Mouse (Mus musculus) spleen, embryonic (tissue): ENCODE results near the gene Nqo2.
"Not testable (repeated sequence)": the region's sequence is repeated elsewhere in the genome, so short reads cannot be mapped to it uniquely, and the experiment has no call there.

Source experiments
- CTCF ChIA-PET: fragments of 350-600 bp; sonication (Branson Sonifier 250); formaldehyde crosslinking; loops from one replicate; lab custom pipeline; 2022; lab: Charles Lee

The Nqo2 gene

DNA sequence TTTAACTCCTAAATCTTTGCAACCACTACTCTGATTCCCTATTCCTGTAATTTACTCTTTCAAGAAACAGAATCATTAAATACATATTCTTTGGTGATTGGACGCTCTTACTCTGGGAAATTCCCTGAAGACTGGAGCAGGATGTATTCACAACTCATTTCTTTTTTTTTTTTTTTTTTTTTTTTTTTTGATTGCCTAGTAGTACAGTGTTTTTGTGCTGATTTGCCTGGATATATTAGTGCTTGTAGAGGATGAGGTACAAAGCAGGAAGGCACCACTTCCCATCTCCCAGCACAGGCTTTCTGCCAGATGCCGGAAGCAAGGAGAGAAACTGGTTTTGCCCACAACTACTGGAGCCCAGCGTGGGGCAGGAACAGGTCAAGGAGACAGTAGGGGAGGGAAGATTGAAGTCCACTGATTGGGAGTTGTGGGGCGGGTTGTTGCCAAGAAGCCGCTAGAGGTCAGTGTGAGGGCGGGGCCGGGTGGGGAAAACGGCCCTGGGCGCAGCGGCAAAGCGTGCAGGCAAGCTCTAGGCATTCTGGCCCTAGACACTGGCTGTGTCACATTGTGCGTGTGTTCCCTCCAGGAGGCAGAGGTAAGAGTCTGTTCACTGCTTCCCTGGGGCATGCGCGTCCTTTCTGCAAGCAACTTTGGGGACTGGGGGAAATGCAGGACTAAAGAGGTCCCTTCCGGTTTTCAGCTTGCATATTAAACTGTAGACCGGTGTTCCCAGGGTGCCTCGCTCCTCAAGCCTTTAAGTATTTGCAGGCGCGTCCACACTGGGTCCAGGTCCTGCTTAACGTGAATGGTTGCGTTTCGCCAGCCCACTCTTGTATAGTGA lies at the start of gene Nqo2:
Nqo2 (plus strand) TSS at position 482 of the 841 bp plus-strand sequence.
- CTCF ChIA-PET = no interaction called here

DNA sequence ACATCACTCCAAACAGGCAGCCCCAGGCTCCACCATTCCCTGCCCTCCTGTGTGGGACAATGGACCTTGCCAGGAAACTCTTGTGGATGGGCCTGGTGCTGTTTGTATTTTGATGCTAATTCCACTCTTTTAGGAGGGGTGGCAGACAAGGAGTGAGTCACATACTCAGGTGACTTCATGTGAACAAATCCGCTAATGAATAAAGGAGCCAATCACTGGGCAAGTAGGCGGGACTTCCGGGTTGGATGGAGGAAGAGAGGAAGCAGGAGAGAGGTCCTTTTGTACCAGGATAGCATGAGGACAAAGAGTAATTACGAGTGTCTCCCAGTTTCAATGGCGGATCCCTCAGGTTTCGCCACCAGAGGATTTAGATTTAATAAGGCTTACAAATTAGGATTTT lies 43.4 kb upstream of the Nqo2 start:
- CTCF ChIA-PET = no interaction called here

DNA sequence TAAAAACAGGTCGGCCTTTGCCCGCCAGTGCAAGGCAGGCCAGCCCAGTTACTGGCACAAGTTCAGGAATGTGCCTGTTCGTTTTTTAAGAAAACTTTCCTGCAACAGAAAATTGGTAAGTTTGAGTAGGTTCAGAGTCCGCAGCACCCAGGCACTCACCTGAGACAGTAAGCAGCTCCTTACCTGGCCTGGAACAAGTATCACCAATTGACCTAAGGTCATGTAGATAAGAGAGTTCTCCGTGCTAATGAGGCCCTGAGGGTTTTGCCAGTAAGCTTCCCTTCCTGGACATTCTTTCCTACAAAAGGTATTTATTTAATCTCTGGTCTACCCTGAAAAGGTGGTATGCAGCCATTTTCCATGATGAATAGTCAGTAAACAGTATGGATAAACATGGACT lies 42.8 kb upstream of the Nqo2 start:
- CTCF ChIA-PET = no interaction called here

DNA sequence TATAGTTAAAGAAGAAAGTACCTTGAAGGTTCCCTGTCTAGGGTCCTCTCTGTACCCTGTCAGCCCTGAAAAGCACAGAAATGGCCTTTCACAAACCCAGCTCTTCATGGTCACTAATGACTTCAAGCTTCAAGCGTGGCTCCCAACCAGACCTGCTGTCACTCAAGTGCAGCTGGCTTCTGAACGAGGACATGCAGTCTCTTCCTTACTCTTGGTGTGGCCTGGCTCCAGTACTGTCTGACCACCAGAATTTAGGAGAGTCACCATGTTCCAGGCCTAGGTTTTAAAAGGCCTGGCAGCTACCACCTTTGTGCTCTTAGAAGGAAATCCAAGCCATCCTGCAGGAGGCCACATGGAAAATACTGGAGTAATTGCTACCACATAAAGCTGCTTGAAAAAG lies 34.2 kb upstream of the Nqo2 start:
- CTCF ChIA-PET = no interaction called here

DNA sequence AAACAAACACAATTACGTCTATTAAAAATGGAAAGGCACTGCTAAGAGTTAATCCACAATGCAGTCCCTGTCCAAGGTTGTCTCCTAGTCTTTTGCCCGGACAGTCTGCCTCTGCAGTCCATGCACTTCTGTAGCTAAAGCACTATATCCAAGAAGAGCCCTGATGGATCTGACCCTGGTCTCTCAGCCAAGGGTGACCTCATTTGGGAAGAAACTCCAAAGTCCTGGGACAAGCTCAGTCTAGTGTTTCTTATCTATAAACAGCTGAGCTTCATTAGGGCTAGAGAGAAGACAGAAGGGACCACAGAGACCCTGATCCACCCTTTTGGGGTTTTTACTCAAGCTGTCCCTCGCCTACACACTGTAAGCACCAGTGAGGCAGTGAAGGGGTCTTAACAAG lies 33.6 kb upstream of the Nqo2 start:
- CTCF ChIA-PET = no interaction called here

DNA sequence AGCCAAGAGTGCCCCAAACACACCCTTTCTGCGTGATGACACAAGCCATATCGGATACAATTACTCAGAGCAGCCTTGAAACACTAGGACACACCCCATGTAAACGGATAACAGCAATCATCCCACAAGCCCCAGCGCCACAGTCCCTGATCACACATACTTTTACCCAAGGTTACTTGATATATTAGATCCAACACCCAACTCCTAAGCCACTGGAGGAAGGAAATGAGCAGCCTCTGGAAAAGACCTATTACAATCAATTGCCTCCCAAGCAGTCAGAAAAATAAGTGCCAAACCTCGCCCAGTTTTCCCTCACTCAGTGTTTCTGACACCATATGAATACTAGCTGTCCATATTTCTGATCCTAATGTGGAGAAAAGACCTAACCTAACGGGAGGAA lies 29.7 kb upstream of the Nqo2 start:
- CTCF ChIA-PET = no interaction called here

DNA sequence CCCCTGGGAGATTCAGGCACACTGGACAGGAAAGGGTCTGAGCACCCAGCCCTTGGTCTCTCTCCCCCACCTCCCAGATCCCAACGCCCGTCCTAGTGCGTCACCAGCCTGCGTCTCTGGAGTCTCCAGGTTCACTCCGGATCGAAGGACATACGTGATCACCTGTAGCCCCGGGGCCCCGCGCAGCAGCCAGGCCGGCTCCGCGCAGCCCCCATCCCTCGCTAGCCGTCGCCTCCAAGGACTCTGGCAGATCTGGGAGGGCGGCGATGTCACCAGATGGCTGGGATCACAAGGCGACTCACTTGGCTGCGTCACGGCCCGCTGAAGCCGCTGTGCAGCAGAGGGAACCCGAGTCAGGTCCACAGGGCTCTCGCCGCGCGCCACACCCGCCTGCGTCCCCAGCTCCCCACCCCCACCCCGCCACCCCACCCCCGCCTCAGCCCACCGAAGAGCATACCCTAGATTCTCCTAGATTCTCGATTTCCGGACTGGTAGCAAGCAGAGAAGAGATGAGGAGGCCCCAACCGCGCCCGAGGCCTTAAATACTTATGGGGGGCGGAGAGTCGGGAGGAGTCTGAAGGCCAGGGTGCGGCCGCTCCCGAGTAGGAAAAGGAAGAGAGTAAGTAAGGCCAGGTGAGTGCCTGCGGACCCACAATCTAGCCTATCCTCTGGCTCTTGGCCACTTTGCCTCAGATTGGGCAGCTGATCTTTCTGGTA lies 28.9 kb upstream of the Nqo2 start:
- CTCF ChIA-PET = no interaction called here

DNA sequence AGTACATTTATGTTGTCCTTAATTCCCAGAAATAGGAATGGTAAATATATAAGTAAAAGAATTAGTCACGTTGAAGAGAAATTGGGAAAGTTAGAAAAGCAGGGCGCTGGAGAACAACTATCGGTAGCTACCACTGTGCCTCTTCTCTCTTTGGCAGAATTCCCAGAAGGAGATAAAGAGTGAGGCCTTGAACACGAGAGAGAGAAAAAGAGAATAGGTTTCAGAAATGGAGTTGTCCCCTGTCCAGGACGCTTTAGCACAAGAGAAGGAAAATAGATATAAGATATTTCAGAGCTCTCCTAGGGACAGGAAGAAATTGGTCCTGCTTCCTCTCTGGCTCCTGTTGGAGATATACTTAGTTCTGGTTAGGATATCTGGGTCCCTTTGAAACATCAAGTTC lies 27.3 kb upstream of the Nqo2 start:
- CTCF ChIA-PET = no interaction called here

DNA sequence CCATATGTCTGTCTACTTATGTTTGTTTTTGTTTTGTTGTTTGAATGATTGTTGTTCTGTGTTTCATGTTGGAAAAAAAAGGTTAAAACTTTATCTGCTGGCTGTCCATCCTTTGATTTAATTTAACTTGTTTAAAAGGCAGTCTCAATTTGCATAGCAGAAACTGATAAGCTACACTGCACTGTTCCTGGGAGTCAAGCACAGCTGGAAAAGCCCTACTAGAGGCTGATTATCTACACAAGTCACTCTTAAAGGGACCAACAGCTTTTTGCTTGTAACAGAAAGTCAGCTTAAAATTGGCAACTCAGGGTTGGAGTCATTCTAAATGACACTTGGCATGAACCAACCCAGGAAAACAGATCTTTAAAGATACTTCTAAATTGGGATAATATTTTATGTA lies 26.9 kb upstream of the Nqo2 start:
- CTCF ChIA-PET = not testable (repeated sequence)

DNA sequence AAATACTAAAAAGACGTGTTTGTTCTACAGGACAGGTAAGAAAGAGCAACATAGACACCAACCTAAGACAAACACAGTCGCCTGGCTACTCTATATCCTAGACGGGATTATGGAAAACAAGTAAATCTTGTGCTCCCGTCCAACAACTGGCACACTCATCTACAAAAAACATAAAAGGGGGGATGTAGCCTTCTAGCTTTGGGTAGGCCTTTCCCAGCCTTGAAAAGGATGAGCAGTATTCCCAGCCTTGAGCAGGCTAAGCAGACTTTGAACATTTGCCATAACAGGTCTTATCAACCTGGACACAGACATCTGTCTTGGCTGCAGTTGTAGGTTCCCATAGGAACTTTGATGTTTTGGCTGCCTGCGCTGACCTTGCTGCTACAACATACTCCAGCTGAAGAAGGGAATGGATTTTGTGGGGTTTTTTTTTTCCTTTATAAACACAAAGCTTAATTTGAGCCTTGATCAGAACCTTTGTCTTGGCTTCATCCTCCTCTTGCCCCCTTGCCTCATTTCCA lies 23.1 kb upstream of the Nqo2 start:
- CTCF ChIA-PET = no interaction called here

DNA sequence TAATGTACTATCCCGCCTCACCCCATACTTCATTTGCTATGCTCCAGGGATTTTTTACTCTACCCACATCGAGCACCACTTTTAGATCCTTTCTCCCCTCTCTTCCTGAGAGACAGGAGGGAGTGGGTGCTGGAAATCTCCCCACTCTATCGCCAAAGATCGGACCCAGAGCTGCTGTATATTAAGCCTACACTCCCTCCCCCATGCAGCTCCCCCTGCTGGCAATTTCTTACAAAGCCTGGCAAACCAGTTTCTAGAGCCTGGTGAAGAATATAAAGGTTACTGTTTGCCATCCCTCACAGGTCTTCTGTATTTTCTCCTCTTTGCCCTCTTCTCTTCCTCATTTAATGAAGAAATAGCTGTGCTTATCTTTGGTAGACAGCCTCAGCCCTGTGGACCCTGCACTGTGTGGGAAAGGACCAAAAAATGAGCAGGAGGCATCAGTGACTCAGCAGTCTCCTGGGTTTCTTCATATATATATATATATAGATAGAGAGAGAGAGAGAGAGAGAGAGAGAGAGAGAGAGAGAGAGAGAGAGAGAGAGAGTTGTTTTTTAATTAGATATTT lies 22.2 kb upstream of the Nqo2 start:
- CTCF ChIA-PET = no interaction called here

DNA sequence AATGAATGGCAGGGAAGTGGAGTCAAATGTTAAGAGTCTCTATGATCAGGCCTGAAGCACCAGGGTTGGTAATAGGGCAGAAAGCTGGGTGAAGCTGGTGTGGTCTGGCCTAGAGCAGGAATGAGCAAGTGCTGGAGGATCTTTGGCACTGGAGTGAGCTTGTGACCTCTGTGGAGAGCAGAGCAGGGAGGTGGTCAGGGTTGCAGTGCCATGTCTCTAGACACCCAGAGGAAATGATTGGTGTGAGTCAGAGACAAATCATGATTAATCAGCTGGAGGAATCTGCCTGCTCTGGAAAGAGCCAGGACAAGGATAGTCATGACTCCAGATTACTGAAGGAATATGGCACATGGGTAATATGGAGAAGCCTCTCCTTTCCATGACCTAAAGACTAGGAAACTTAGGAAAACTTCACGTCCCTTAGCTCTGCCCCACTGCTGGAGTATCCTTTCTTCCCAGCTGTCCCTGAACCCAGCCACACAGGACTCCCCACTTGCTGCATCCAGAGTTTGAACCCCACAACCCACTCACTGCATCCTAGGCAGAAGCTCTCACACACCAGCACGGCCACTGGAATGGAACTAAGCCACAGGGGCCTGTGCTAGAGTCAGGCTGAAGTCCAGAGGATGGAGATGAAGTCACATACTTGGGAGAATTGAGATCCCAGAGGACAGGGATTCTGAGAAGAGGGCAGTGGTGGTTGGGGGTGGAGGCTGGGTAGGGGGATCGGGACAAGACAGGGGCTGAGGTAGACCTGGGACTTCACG lies 13.0 kb upstream of the Nqo2 start:
- CTCF ChIA-PET = interaction anchor here (0.6 kb wide), 1 partner anchor 397 kb away, joined by 3 read pairs; no protein-coding TSS in a partner anchor

DNA sequence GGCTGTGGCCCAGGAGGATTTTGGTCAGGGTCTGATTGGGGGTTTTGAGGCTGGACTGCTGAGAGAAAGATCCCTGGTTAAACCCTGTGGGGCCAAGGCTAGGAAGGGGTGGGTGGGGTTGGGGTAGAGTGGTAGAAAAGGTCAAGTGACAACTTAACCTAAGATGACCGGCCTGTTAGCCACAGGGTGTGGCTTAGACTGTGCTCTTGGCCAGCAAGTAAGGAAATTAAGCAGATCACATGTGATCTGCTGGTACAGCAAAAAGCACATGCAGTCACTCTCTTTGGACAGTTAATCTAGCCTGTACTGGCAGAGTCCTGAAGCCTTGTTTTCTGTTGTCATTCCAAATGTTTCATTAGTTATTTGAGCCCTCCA lies 12.4 kb upstream of the Nqo2 start:
- CTCF ChIA-PET = no interaction called here

DNA sequence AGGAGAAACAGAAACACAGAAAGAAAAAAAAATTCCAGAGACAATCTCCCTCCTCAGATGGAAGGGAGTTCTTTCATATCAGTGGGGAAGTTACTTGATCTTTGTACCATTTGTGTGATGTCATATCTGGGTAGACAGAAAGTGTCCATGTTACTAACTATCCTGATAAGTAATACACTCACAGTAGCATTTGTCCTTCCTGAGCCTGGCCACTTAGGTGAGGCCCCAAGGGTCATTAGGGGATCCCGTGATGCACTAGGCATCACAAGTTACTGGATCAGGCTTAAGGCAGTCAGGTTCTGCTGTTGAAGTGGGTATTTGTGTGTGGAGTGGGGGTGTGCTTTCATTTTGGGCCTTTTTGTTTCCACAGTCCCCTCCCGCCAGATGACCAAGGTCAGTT lies 11.5 kb upstream of the Nqo2 start:
- CTCF ChIA-PET = no interaction called here

DNA sequence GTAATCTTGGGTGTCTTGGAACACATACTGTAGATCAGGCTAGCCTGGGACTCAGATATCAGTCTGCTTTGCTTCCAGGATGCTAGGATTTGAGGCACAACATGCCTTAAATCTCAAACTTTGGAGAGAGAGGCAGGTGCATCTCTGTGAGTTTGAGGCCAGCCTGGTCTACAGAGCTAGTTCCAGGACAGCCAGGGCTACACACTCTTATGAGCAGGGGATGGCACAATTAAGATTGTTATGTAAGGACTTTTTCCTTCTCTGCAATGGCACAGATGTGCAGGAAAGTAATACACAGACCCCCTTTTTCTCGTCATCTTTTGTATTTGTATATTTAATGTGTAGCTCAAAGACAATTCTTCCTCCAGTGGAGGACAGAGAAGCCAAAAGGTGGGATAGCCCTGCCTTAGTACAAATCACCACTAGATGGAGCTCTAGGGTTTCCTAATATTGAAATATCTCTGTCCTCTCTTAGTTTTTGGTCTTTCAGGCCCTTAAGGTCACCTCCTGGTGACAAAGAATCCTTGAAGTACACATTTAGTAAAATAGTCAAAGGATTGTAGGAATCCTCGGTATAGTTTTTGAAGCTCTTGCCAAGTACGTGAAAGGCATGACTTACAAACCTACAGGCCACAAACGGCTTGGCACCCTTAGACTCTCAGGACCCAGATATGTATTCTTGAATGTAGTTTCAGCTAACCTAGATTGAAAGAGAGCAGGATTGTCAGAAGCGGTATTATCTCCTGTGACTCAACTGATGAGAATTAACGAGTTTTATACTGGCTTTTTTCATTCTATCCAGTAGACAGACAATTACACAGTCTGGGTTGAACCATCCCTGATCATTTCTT lies 7.7 kb upstream of the Nqo2 start:
- CTCF ChIA-PET = interaction anchor here (1.2 to 1.3 kb wide), 2 partner anchors 38 to 44 kb away, joined by 6 to 7 read pairs; no protein-coding TSS in a partner anchor

DNA sequence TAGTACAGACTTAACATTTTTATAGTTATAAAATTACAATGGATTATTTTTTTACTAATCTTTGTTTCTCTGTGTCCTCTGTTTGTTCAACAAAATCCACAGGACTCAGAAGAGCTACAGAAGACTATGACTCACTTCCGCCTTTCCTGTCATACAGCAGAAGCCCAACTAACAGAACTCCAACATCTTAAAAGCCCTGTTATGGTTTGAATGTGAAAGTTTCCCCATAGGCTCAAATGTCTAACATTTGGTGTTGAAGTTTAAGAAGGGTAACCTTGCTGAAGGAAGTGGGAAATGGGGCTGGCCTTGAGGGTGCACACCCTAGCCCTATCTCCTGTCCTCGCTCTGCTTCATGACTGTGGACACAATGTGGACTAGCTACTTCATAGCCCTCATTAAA lies 4.7 kb upstream of the Nqo2 start:
- CTCF ChIA-PET = interaction anchor here (0.9 kb wide), 1 partner anchor 35 kb away, joined by 3 read pairs; no protein-coding TSS in a partner anchor

DNA sequence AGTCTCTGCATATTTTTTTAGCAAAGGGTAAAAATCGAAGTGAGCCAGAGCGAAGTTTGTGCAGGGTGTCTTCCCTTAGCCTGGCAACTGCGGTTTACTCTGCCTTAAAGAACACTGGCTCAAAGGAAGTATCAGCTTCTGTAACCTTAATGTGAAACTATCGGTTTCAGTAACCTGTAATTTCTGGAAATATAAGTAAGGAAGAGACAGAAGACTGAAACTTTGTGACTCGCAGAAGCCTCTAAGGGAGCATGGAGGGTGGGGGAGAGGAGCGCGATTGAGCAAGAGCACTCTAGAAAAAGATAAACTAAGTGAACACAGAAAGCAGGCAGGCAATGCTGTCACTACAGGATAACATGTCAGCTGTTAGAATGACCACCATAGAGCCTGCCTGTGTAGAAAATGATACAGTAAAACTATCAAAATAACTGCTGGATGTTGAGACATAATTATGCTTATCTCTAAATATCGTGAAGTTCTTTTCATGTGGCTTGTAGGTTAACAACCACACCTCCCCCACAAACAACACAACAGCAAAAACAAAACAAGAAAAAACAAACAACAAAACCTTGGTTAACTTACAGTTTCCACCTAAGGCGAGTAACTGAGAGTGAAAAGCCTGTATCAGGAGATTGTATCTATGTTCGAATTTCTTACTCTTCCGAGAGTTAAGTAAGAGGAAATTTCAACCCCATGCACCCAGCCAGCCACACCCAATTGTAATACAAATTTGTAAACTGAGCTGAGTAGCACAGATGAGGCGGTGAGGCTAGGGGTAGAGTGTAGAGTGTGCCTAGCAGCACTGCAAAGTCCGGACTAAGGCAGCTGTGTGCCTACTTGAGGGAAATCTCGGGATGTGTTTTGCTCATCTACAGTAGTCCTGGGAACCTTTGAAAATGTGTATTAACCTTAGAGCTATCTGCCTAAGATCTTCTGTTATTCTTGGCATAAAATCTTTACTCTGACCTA lies 853 bp downstream of the Nqo2 start:
- CTCF ChIA-PET = interaction anchor here (0.5 kb wide), 1 partner anchor 18 kb away, joined by 3 read pairs; no protein-coding TSS in a partner anchor

DNA sequence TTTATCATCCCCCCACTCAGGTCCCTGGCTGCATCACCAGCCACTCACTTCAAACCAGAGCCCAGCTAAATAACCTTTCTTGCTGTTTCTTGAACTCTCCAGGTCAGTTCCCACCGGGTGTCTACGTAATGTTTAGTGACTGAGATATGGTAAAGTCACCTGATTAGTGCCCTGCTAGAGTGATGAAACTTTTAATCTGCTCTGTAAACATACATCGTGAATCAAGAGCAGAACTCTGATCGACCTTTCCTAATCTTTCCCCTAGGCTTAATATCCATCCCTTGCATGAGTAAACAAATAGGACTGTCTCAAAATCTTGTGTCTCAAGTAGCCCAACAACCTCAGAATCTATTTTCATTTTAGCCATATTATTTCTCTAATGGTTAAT lies 1.5 kb downstream of the Nqo2 start:
- CTCF ChIA-PET = no interaction called here

DNA sequence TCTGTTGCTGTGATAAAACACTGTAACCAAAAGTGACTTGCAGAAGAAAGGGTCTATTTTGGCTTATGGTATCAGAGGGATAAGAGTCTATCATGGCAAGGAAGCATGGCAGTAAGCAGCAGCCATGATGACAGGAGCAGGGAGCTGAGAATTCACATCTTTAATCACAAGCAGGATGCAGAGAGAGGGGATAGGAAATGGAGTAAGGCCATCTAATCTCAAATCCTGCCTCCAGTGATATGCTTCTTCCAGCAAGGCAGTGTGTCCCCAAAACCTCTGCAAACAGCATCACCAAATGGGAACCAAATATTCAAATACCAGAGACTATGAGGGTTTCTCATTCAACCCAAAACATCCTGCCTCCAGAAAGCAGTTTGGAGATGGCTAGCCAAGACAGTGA lies 2.1 kb downstream of the Nqo2 start:
- CTCF ChIA-PET = no interaction called here

DNA sequence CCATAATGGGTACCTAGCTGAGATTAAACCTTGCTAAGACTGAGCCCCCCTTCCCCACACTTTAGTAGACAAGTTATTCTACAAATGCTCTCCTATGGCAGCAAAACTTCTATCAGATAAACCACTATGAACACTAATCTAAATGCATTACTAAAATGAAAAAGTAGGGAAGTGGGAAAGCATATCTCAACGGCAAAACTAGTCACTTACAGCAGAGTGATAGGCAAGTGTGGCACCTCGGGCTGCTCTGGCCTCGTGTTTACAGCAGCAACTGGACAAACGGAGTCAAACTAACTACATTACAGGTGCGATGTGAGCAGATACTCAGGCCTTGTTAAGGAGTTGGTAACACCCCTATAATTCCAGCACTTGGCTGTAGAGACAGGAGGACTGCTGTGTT lies 25.1 kb downstream of the Nqo2 start:
- CTCF ChIA-PET = no interaction called here
